Mouse (Mus musculus) heart, postnatal 0 days (tissue): ENCODE results near the gene Gm10639. TPM values are rescaled to one million over a fixed set of nuclear protein-coding genes. Genes with fewer than 3 reads are reported as not detected.
"Not testable (repeated sequence)": the region's sequence is repeated elsewhere in the genome, so short reads cannot be mapped to it uniquely, and the experiment has no call there.

Source experiments
- ATAC-seq: fragments of 200-750 bp; cut with Nextera tagmentation; 2 replicates; pipeline ENCODE4 v1.8.0; 2017; ENCODE audit warnings: low read depth, moderate number of reproducible peaks, moderate library complexity; ENCODE audit not compliant: insufficient read depth
- DNase-seq: peaks from one replicate; pipeline ENCODE4 v3.0.0-alpha.2; 2016; ENCODE audit warnings: low spot score
- H3K27ac ChIP-seq: fragments of 300-500 bp; sonication (generic); 2 replicates; pipeline ENCODE4 v1.5.1; 2014; ENCODE audit warnings: low read depth, mild to moderate bottlenecking
- H3K27me3 ChIP-seq: fragments of 300-500 bp; sonication (generic); 2 replicates; pipeline ENCODE4 v1.6.1; 2014; ENCODE audit warnings: low read length, mixed read lengths; ENCODE audit not compliant: control insufficient read depth, insufficient read depth
- H3K36me3 ChIP-seq: fragments of 300-500 bp; sonication (generic); replicated peaks from 2 replicates; pipeline ENCODE4 v1.6.1; 2014; ENCODE audit warnings: low read length, mixed read lengths; ENCODE audit not compliant: control insufficient read depth, insufficient read depth
- H3K4me1 ChIP-seq: fragments of 300-500 bp; sonication (generic); 2 replicates; pipeline ENCODE4 v1.6.1; 2014; ENCODE audit warnings: antibody characterized with exemption; ENCODE audit not compliant: control insufficient read depth, insufficient read depth
- H3K4me2 ChIP-seq: fragments of 300-500 bp; sonication (generic); 2 replicates; pipeline ENCODE4 v1.6.1; 2014; ENCODE audit warnings: low read depth, mild to moderate bottlenecking, low read length, moderate library complexity
- H3K4me3 ChIP-seq: fragments of 300-500 bp; sonication (generic); 2 replicates; pipeline ENCODE4 v1.5.1; 2014; ENCODE audit warnings: low read depth, low read length
- H3K9ac ChIP-seq: fragments of 300-500 bp; sonication (generic); replicated peaks from 2 replicates; pipeline ENCODE4 v1.6.1; 2014; ENCODE audit warnings: low read depth, low read length, mixed read lengths
- H3K9me3 ChIP-seq: fragments of 300-500 bp; sonication (generic); replicated peaks from 2 replicates; pipeline ENCODE4 v1.6.1; 2016; ENCODE audit warnings: low read length; ENCODE audit not compliant: control insufficient read depth
- CTCF ChIP-seq: IDR thresholded peaks from 2 replicates; pipeline ENCODE4 v1.5.1; 2016; ENCODE audit warnings: antibody characterized with exemption, control low read depth, low read depth
- EP300 ChIP-seq: IDR thresholded peaks from 2 replicates; pipeline ENCODE4 v1.6.1; 2016; ENCODE audit warnings: antibody characterized with exemption, low read depth
- WGBS: fragments of 180-500 bp; shearing (Covaris S2); extraction: QIAGEN DNeasy Blood & Tissue Kit; methylation state at CpG from one replicate; pipeline ENCODE4 v1.1.7; 2014; 5-methylcytosine and 5-hydroxymethylcytosine counted together
- polyA plus RNA-seq: library from polyadenylated mRNA; unstranded; fragments of >200 nt; fragmentation: Nextera tagmentation; extraction: Ambion mirVana; gene quantifications from 2 replicates; pipeline ENCODE4 v1.2.1, GENCODE M21; 2015
- total RNA-seq: library from RNA; depleted of rRNA; stranded (reverse); fragments of >200 nt; gene quantifications from 2 replicates; pipeline ENCODE4 v1.2.3, GENCODE M21; 2014; ENCODE audit warnings: low replicate concordance; rRNA removed

The Gm10639 gene
- total and polyA plus RNA-seq, 2 experiments from 2014 or later = not detected

DNA sequence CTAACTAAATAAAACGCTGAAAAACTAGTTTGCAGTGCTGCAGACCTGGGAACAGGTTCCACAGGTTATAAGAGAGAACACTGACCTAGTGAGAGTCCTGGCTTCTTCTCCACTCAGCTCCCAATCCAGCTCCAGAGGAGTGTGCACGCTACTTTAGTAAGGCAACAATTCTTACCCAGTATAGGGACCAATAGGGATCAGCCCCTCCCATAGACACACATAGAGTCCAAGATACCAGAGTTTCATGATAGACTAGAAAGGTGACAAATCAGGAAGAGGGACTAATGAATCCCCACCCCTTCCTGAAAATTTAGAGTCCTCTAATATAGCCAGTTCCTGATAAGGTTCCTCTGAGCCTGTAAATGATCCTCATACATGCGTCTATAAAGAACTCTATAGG is 57.3 kb downstream of the Gm10639 start:
- ATAC-seq (no peak), DNase-seq (no peak)
- H3K27me3 ChIP-seq = no peaks in the 10 kb centered on the region
- no peaks in the 10 kb centered on the region for H3K4me1 ChIP-seq
- H3K4me3 ChIP-seq = no peak overlapping the region
- no peak overlapping the region for H3K4me2 ChIP-seq
- no peak overlapping the region for H3K9ac ChIP-seq
- H3K36me3 ChIP-seq = no peaks in the 10 kb centered on the region
- no peaks in the 10 kb centered on the region for H3K9me3 ChIP-seq
- WGBS = 48% methylated on average over 3 of the region's 3 CpGs
- TF ChIP-seq EP300 (no peak), CTCF (no peak)
- H3K27ac ChIP-seq = no peak overlapping the region

GRCm38 (mm10) chr9:78348206-78349004 is 58.7 kb downstream of the Gm10639 start:
- ATAC-seq = not testable (repeated sequence)
- 57% methylated on average over 6 of the region's 6 CpGs for WGBS

DNA sequence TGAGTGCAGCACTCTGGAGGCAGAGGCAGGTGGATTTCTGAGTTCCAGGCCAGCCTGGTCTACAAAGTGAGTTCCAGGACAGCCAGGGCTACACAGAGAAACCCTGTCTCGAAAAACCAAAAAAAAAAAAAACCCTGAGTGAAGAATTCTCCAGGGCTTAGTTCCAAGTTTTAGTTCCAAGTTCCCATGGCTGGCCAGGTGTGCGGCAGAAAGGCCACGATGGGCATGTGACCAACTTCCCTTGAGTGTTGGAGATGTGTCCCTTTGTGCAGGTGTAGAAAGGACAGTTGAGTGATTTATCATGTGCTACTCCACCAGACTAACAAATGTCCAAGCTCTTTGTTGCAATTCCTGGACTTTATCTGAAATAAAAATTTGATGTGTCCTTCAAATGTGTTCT is 59.4 kb downstream of the Gm10639 start:
- H3K9ac ChIP-seq, ATAC-seq, H3K9me3 ChIP-seq, H3K4me3 ChIP-seq, DNase-seq, H3K4me1 ChIP-seq, H3K27me3 ChIP-seq, H3K27ac ChIP-seq, H3K36me3 ChIP-seq, H3K4me2 ChIP-seq: not testable (repeated sequence)
- WGBS = 80% methylated on average over 3 of the region's 3 CpGs

More at GRCm38 (mm10) chr9:78348206-78349004, 58.7 kb downstream of the Gm10639 start:
- not testable (repeated sequence) for H3K4me3 ChIP-seq, H3K36me3 ChIP-seq, H3K27me3 ChIP-seq, H3K9ac ChIP-seq, DNase-seq, H3K9me3 ChIP-seq, H3K4me2 ChIP-seq, H3K27ac ChIP-seq, H3K4me1 ChIP-seq

DNA sequence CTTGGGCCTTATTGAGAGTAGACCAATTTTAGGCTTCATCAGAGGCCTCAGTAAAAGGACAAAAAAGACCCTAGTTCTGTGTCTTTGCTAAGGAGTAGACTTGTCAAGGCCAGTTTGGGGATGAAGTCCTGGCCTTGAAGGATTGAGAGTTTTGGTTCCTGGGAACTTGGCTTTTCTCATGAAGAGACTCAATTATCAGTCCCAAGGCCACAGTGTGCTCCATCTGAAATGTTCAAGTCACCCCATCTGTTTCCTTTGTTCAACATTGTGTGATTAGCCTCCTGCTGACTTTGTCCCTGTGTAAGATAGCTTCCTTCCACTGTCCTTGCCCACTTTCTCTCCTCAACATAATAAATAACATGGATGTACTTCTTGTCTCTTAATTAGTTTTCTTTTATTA is 60.3 kb downstream of the Gm10639 start:
- H3K36me3 ChIP-seq = not testable (repeated sequence)

GRCm38 (mm10) chr9:78351504-78352220 is 61.9 kb downstream of the Gm10639 start:
- Histone ChIP-seq H3K27me3 (no peaks in the 10 kb centered on the region), H3K27ac (no peak overlapping the region), H3K4me2 (no peak overlapping the region), H3K4me3 (no peak overlapping the region), H3K4me1 (no peaks in the 10 kb centered on the region), H3K36me3 (no peaks in the 10 kb centered on the region), H3K9ac (no peak overlapping the region), H3K9me3 (no peaks in the 10 kb centered on the region)
- no peak for DNase-seq
- 72% methylated on average over 6 of the region's 6 CpGs for WGBS
- TF ChIP-seq EP300 (no peak), CTCF (no peak)
- ATAC-seq = no peak

More for the DNA sequence above, 60.3 kb downstream of the Gm10639 start:
- H3K4me3 ChIP-seq, H3K9me3 ChIP-seq, DNase-seq, H3K27ac ChIP-seq, H3K27me3 ChIP-seq, H3K4me1 ChIP-seq, ATAC-seq, H3K4me2 ChIP-seq, H3K9ac ChIP-seq: not testable (repeated sequence)

Other genes with a start within 250 kb of the Gm10639 start
- gene Gcm1, start 238.0 kb upstream of the Gm10639 start, total RNA-seq = not detected in 2 replicates
- gene Gcm1, start 238.0 kb upstream of the Gm10639 start, polyA plus RNA-seq = not detected in 2 replicates
- gene Fbxo9, start 180.9 kb upstream of the Gm10639 start, total RNA-seq = 67.5 and 102 TPM in 2 replicates
- gene Fbxo9, start 180.9 kb upstream of the Gm10639 start, polyA plus RNA-seq = 57.2 and 60.4 TPM in 2 replicates
- 10.4 and 11.4 TPM in 2 replicates for gene Ick, start 180.7 kb upstream of the Gm10639 start, total RNA-seq
- 13.5 and 13.8 TPM in 2 replicates for gene Ick, start 180.7 kb upstream of the Gm10639 start, polyA plus RNA-seq
- gene Gsta4, start 107.1 kb upstream of the Gm10639 start, total RNA-seq = 59.8 and 81.1 TPM in 2 replicates
- gene Gsta4, start 107.1 kb upstream of the Gm10639 start, polyA plus RNA-seq = 124 and 134 TPM in 2 replicates
- not detected in 2 replicates for gene Gsta1, start 59.3 kb upstream of the Gm10639 start, total RNA-seq
- gene Gsta1, start 59.3 kb upstream of the Gm10639 start, polyA plus RNA-seq = 0.45 TPM in 1 of 2 replicates, not detected in the other
- gene Gm3776, start 32.8 kb upstream of the Gm10639 start, total RNA-seq = 0.42 TPM in 1 of 2 replicates, not detected in the other
- gene Gm3776, start 32.8 kb upstream of the Gm10639 start, polyA plus RNA-seq = 0.40 TPM in 1 of 2 replicates, not detected in the other
- gene Omt2a, start 24.9 kb downstream of the Gm10639 start, total RNA-seq = not detected in 2 replicates
- not detected in 2 replicates for gene Omt2a, start 24.9 kb downstream of the Gm10639 start, polyA plus RNA-seq
- gene Omt2b, start 37.7 kb downstream of the Gm10639 start, total RNA-seq = not detected in 2 replicates
- not detected in 2 replicates for gene Omt2b, start 37.7 kb downstream of the Gm10639 start, polyA plus RNA-seq
- not detected in 2 replicates for gene Gsta2, start 65.9 kb downstream of the Gm10639 start, total RNA-seq
- not detected in 2 replicates for gene Gsta2, start 65.9 kb downstream of the Gm10639 start, polyA plus RNA-seq
- not detected in 2 replicates for gene Dppa5a, start 78.3 kb downstream of the Gm10639 start, total RNA-seq
- not detected in 2 replicates for gene Dppa5a, start 78.3 kb downstream of the Gm10639 start, polyA plus RNA-seq
- 0.11 TPM in 1 of 2 replicates, not detected in the other for gene Ooep, start 88.8 kb downstream of the Gm10639 start, total RNA-seq
- 0.08 and 0.23 TPM in 2 replicates for gene Ooep, start 88.8 kb downstream of the Gm10639 start, polyA plus RNA-seq
- gene Ddx43, start 105.9 kb downstream of the Gm10639 start, total RNA-seq = not detected in 2 replicates
- not detected in 2 replicates for gene Ddx43, start 105.9 kb downstream of the Gm10639 start, polyA plus RNA-seq
- 1.0 and 1.5 TPM in 2 replicates for gene Cgas, start 153.3 kb downstream of the Gm10639 start, total RNA-seq
- gene Cgas, start 153.3 kb downstream of the Gm10639 start, polyA plus RNA-seq = 0.82 and 0.83 TPM in 2 replicates
- gene Mto1, start 158.3 kb downstream of the Gm10639 start, total RNA-seq = 22.4 and 27.3 TPM in 2 replicates
- gene Mto1, start 158.3 kb downstream of the Gm10639 start, polyA plus RNA-seq = 21.8 and 23.3 TPM in 2 replicates
- gene Gm17324, start 158.9 kb downstream of the Gm10639 start, total RNA-seq = not detected in 2 replicates
- gene Gm17324, start 158.9 kb downstream of the Gm10639 start, polyA plus RNA-seq = 0.63 and 0.74 TPM in 2 replicates
- 7,011 and 7,051 TPM in 2 replicates for gene Eef1a1, start 199.2 kb downstream of the Gm10639 start, total RNA-seq
- gene Eef1a1, start 199.2 kb downstream of the Gm10639 start, polyA plus RNA-seq = 2,146 and 2,221 TPM in 2 replicates